Mouse (Mus musculus) cerebellum, adult 9-11 months (tissue): ENCODE results near the gene Vmn1r200.
"Not testable (repeated sequence)": the region's sequence is repeated elsewhere in the genome, so short reads cannot be mapped to it uniquely, and the experiment has no call there.

Experiments used
- DNase-seq: peaks from one replicate; pipeline ENCODE4 v3.0.0; 2022

The Vmn1r200 gene

DNA sequence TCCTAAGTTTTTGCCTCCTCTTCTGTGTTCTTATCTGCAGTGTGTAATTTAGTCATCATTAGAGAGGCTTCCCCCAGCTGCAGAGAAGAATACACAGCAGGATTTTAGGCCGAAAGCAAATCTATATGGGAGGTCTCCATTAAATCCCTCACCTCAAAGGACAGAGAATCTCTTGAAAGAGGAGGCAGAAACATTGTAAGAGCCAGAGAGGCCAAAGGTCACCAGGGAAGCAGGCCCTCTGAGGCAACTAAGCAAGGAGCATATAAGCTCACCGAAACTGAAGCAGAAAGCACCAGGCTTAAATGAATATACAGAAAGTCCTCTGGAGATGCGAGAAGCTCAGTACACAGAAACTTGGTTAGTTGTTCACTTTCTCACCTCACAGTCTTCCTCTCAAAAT is at the start of gene Vmn1r200:
TSS of gene Vmn1r200 (plus strand) at position 301 of the 400 bp plus-strand sequence.
- no peak for DNase-seq

- no peak for DNase-seq
These were observed 40.1 kb upstream of the Vmn1r200 start, which contains the start of gene Vmn1r198 for GRCm38 (mm10) chr13:22350064-22350463. TSS of gene Vmn1r198 (plus strand) at chr13:22350364.

DNA sequence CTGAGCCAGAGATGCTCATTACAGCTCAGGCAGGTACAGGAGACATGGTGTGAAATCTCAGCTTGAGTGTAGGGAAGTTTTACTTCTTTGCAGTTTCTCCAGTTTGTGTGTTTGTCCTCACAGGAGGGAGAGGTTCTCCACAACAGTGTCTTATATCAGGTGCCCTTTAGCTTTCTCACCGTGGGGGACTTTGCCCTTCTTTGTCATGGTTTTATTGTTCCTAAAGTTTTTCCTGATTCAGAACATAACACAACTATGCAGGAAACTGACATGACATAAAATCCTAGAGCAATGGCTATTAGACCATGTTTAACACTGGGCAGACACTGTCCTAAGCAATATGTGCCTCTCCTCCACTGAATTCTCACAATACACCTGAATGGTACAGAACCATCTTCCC is 39.4 kb upstream of the Vmn1r200 start:
- DNase-seq = no peak

DNA sequence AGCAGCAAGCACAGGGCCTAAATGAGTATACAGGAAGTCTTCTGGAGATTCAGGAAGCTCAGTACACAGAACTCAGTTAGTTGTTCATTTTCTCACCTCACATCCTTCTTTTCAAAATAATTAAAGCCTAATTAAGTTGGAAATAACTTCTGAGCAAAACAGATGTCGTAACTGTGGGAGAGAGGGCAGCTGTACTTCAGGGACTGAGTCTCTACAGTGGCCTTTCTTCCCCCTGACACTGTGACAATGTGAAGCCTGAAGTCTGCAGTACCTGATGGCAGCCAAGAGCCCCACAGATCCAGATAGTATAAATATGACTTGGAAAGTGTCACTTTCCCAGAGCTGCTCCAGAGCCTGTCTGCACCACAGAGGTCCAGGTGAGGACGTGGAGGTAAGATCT is 10.7 kb upstream of the Vmn1r200 start, which contains the start of gene Vmn1r199:
TSS of gene Vmn1r199 (plus strand) at position 301 of the 400 bp plus-strand sequence.
- DNase-seq = no peak

DNA sequence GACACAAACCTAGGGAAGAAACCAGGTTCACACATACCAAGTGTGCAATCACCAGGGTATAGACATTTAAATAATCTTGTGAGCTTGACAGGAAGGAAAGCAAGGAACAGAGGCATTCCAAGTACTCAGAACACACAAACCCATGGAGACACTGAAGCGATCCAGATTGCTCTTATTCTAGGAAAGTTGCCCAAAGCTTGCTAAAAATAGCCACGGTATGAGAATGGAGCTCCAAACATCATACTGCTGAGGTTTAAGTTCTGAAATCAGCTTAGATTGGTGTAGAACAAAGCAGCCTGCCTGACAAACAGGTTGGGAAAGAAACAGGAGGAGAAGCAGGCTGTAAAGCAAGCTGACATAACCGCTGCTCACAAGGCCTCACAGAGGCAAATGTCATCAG is 9.0 kb upstream of the Vmn1r200 start:
- DNase-seq = not testable (repeated sequence)

DNA sequence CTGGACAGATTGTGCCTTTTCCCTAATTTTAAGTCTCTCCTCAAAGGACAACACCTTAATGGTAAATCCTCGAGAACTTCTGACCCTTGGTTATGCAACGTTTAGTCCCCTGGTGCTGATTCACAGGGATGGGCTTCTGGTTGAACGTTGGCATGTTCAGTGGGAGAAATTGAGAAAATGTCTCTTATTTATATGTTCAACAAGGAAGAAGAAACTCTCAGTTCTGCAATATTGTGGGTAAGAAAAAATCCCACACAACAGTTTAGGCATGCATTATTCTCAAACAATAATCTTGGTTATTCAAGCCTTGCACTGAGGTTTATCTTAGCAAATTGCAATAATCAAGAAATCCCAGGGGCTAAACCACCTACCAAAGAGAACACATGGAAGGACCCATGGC is 6.8 kb upstream of the Vmn1r200 start:
- no peak for DNase-seq

GRCm38 (mm10) chr13:22387050-22387449 is 3.1 kb upstream of the Vmn1r200 start:
- no peak for DNase-seq

DNA sequence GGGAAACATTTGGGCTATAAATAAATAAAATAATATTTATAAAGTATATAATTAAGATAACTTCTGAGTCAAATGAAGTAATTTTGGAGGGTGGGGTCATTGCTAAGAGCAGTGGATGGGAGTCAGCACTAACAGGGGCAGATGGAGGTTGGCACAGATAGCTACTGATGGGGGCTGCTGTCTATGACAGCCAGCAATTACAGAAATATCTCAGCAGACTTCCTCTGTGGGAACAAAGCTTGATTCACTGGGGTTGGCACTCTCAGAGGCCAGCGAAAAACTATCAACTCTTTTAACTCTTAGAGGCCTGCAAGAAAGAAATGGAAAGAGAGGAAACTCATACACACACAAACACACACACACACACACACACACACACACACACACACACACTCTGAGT is 12.8 kb downstream of the Vmn1r200 start:
- DNase-seq = no peak
